Mouse (Mus musculus): ENCODE data around the gene Mical3. TPM values are rescaled to one million over a fixed set of nuclear protein-coding genes. Genes with fewer than 3 reads are reported as not detected.

Mical3 gene
- 10 to 100 TPM; 75.0 to 80.8 TPM for total RNA-seq (2021)
- long read RNA-seq, partial matches to known transcripts = 5 of 15 reads
- long read RNA-seq, other reads (novel, unspliced or antisense) = 10 of 15 reads

DNA sequence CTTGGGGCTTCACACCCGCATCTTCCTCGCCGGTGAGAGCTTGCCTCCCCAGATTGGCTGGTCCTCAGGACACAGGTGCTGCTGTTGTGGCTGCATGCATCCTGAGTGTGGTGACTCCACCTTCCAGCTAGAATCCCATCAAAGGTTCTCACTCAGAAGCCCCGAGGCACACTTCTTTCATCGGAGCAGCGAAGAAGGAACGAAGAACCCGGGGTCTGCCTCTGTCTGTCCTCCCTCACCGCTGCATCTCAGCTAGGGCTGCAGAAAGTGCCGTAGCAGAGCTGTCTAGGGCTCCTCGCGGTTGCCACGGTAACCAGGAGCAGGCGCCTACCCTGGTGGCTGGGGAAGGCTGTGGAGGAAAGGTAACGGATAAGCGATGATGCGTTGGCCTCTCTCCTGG is at the start of gene Mical3:
Mical3 (minus strand) TSS at position 227 of the 400 bp plus-strand sequence.
- DNase-seq (ENCODE audit: low spot score in 2 of 2) = peak; percentile 67 to 77

DNA sequence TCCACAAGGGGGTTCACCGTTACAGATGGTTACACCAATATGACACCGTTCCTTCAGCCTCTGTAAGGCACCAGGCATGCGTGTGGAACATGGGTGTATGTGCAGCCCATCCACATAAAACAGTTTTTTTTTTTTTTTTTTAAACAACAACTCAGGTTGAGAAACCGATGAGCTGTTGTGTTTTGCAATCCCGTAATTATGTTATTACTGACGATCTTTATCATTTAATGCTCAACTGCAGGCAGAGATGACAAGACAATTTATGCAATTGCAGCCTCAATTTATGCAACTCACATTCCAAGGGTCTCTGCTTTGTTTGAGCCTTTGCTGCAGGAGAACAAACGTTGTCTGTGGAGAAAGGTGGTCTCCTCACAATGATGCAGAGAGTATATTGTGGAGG is 49.0 kb upstream of the Mical3 start:
- no peak for DNase-seq (ENCODE audit: low spot score in 2 of 2)

GRCm38 (mm10) chr6:121178700-121179358 is 48.0 kb upstream of the Mical3 start:
- peak; percentile 42 to 90 for DNase-seq (ENCODE audit: low spot score in 2 of 2)

DNA sequence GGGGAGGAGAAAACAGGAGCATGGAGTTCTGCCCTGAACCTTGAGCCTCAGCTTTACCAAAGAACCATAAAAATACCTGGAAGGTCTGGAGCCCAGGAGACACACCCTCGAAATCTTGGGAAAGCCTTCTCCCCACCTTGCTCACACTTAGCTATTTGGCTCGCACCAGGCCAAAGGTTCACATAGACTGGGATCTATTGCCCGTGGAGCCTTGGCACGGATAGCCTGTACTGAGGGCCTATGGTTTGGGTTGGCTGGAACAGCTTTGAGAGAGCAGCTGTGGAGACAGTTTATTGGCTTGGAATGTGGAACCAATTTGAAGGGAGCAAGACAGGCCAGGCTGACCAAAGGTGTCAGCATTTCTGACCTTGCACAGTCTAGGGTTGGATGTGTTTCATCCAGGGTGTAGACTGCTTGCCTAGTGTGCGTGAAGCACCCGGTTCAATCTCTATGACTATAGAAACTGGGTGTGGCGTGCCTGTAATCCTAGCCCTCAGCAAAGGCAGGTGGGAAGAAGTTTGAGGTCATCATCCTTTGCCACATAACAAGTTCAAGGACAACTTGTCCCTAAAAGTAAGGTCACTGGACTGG is 46.4 kb upstream of the Mical3 start:
- no peak for DNase-seq (ENCODE audit: low spot score in 2 of 2)

GRCm38 (mm10) chr6:121176731-121177098 is 45.9 kb upstream of the Mical3 start:
- DNase-seq (ENCODE audit: low spot score in 2 of 2) = no peak

- DNase-seq (ENCODE audit: low spot score in 2 of 2) = no peak
Observed at GRCm38 (mm10) chr6:121176011-121176730, 45.4 kb upstream of the Mical3 start.

DNA sequence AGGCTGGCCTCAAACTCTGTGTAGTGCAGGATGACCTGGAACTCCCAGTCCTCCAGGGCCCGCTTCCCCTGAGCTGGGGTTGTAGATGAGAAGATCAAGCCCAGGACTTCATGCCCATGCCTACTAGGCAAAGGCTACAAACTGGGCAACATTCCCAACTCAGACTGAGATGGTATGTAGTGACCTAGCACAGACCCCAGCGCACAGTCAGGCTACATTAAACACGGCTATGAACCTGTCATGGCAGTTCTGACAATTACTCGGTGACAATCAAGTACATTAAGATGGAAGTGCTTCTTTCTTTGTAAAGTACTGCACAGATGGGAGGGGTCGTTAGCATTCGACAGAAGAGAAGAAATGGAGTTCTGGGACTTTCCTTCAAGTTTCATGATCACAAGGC is 44.0 kb upstream of the Mical3 start:
- no peak for DNase-seq (ENCODE audit: low spot score in 2 of 2)

GRCm38 (mm10) chr6:121173471-121173870 is 42.7 kb upstream of the Mical3 start:
- no peak for DNase-seq (ENCODE audit: low spot score in 2 of 2)

- DNase-seq (ENCODE audit: low spot score in 2 of 2) = no peak
Observed at GRCm38 (mm10) chr6:121171102-121171501, 40.3 kb upstream of the Mical3 start.

- no peak for DNase-seq (ENCODE audit: low spot score in 2 of 2)
Observed at GRCm38 (mm10) chr6:121167381-121167975, 36.7 kb upstream of the Mical3 start.

GRCm38 (mm10) chr6:121166098-121166552 is 35.3 kb upstream of the Mical3 start:
- no peak for DNase-seq (ENCODE audit: low spot score in 2 of 2)

DNA sequence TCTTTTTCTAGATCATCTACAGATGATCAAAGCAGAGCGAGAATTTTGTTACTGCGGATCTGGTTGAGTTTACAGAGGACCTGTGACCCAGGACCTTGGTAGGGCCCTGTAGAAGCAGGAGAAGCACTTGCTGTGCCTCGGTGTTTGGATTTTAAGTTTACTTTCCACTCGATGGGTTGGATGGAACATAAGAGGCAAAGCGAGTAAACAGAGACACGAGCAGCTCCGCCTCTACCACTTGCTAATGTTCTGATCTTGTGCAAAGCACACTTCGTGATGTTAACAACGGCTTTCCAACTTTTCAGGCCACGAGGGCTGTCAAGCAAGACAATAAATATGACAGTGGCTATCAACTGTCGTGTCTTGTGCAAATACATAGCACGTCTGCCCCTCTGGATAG is 31.8 kb upstream of the Mical3 start:
- DNase-seq (ENCODE audit: low spot score in 2 of 2) = no peak

DNA sequence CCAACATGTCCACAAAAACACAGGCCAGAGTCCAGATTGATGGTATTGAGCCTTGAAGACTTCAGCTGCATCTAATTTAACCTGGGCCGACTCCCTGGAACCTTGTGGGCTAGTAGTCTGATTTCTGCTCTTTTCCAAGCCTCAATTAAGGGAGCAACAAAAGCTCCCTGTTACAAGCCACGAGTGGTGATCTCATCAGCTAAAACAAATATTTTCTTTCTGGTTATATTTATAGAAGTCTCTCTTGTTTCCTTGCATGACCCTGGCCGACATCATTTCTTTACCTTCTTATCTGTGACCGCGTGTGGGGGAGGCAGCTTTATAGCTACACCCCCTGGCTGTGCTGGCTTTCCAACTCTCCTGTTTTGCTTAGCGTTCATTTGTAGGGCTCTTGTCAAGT is 29.3 kb upstream of the Mical3 start:
- no peak for DNase-seq (ENCODE audit: low spot score in 2 of 2)

DNA sequence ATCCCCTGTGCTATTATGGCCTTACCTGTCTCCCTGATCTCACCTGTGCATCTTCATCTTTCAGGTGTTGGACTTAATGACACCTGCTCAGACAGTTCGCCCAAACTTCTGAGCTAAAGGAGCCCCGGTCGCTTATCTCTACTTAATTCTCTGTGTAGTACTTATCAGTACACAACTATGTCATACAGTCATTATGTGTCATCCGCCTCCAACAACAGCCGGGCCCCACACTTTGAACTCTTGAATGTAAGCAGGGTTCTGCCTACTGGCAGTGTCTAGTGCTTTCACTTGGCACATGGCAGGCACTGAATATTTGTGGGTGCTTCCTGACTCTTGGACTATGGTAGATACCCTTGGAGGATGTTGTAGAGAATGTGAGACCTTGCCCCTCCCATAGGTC is 28.8 kb upstream of the Mical3 start:
- no peak for DNase-seq (ENCODE audit: low spot score in 2 of 2)

- DNase-seq (ENCODE audit: low spot score in 2 of 2) = no peak
Observed at GRCm38 (mm10) chr6:121156030-121156429, 25.2 kb upstream of the Mical3 start.

- DNase-seq (ENCODE audit: low spot score in 2 of 2) = peak in 1 of 2 experiments; percentile 46
Observed at GRCm38 (mm10) chr6:121154451-121155300, 23.9 kb upstream of the Mical3 start.

GRCm38 (mm10) chr6:121153177-121153576 is 22.4 kb upstream of the Mical3 start:
- no peak for DNase-seq (ENCODE audit: low spot score in 2 of 2)

- no peak for DNase-seq (ENCODE audit: low spot score in 2 of 2)
Observed at GRCm38 (mm10) chr6:121151732-121152131, 20.9 kb upstream of the Mical3 start.

- DNase-seq (ENCODE audit: low spot score in 2 of 2) = no peak
Observed at GRCm38 (mm10) chr6:121150126-121150525, 19.3 kb upstream of the Mical3 start.

DNA sequence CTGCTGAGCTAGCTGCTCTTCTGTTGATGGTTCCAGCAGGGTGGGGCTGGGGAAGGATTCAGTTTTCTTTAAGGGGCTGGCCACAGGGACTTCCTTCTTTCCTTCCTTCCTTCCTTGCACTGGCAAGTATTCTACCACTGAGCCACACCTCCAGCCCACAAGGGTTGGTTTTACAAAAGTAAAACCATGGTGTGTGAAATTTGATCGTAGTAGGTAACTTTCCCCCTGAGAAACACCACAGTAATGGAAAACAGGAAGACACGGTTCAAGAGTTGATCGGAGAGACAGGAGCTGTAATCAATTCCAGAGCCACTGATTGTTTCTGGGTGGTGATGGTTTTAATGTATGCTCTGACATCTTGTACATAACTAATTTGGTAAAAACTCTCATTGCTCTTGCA is 18.6 kb upstream of the Mical3 start:
- DNase-seq (ENCODE audit: low spot score in 2 of 2) = no peak

GRCm38 (mm10) chr6:121148360-121148759 is 17.6 kb upstream of the Mical3 start:
- no peak for DNase-seq (ENCODE audit: low spot score in 2 of 2)
